Mouse (Mus musculus) heart, embryonic 11.5 days (tissue): ENCODE measurements around the gene Slc16a2. TPM values are rescaled to one million over a fixed set of nuclear protein-coding genes. Genes with fewer than 3 reads are reported as not detected.
"Not testable (repeated sequence)": the region's sequence is repeated elsewhere in the genome, so short reads cannot be mapped to it uniquely, and the experiment has no call there.

Experiments
- ATAC-seq: fragments of 200-750 bp; cut with Nextera tagmentation; replicated peaks from 2 replicates; pipeline ENCODE4 v1.8.0; 2017; ENCODE audit warnings: moderate library complexity; ENCODE audit not compliant: insufficient number of reproducible peaks, low FRiP score, low TSS enrichment
- H3K27ac ChIP-seq: fragments of 300-500 bp; sonication (generic); 2 replicates; pipeline ENCODE4 v1.5.1; 2014; ENCODE audit warnings: mild to moderate bottlenecking, low read depth, low read length
- H3K27me3 ChIP-seq: fragments of 300-500 bp; sonication (generic); 2 replicates; pipeline ENCODE4 v1.6.1; 2014; ENCODE audit warnings: mild to moderate bottlenecking, low read length, mixed read lengths; ENCODE audit not compliant: control insufficient read depth, insufficient read depth
- H3K36me3 ChIP-seq: fragments of 300-500 bp; sonication (generic); 2 replicates; pipeline ENCODE4 v1.6.1; 2014; ENCODE audit warnings: mild to moderate bottlenecking, low read length, moderate library complexity, mixed read lengths; ENCODE audit not compliant: control insufficient read depth, insufficient read depth
- H3K4me1 ChIP-seq: fragments of 300-500 bp; sonication (generic); 2 replicates; pipeline ENCODE4 v1.6.1; 2014; ENCODE audit warnings: low read length; ENCODE audit not compliant: control insufficient read depth, insufficient read depth
- H3K4me2 ChIP-seq: fragments of 300-500 bp; sonication (generic); 2 replicates; pipeline ENCODE4 v1.6.1; 2014; ENCODE audit warnings: mild to moderate bottlenecking, moderate library complexity
- H3K4me3 ChIP-seq: fragments of 300-500 bp; sonication (generic); 2 replicates; pipeline ENCODE4 v1.5.1; 2014; ENCODE audit warnings: low read depth, low read length
- H3K9ac ChIP-seq: fragments of 300-500 bp; sonication (generic); 2 replicates; pipeline ENCODE4 v1.6.1; 2014; ENCODE audit warnings: mild to moderate bottlenecking, low read depth, low read length, moderate library complexity
- H3K9me3 ChIP-seq: fragments of 300-500 bp; sonication (generic); replicated peaks from 2 replicates; pipeline ENCODE4 v1.6.1; 2016; ENCODE audit warnings: low read length; ENCODE audit not compliant: control insufficient read depth
- WGBS: fragments of 180-500 bp; shearing (Covaris S2); extraction: QIAGEN DNeasy Blood & Tissue Kit; methylation state at CpG from one replicate; pipeline ENCODE4 v1.1.7; 2014; ENCODE audit not compliant: insufficient replicate concordance; 5-methylcytosine and 5-hydroxymethylcytosine counted together
- polyA plus RNA-seq: library from polyadenylated mRNA; unstranded; fragments of >200 nt; fragmentation: Nextera tagmentation; extraction: Ambion mirVana; gene quantifications from 2 replicates; pipeline ENCODE4 v1.2.1, GENCODE M21; 2014

Slc16a2 gene
- polyA plus RNA-seq, 1 experiment from 2014 or later: 11.1 TPM

DNA sequence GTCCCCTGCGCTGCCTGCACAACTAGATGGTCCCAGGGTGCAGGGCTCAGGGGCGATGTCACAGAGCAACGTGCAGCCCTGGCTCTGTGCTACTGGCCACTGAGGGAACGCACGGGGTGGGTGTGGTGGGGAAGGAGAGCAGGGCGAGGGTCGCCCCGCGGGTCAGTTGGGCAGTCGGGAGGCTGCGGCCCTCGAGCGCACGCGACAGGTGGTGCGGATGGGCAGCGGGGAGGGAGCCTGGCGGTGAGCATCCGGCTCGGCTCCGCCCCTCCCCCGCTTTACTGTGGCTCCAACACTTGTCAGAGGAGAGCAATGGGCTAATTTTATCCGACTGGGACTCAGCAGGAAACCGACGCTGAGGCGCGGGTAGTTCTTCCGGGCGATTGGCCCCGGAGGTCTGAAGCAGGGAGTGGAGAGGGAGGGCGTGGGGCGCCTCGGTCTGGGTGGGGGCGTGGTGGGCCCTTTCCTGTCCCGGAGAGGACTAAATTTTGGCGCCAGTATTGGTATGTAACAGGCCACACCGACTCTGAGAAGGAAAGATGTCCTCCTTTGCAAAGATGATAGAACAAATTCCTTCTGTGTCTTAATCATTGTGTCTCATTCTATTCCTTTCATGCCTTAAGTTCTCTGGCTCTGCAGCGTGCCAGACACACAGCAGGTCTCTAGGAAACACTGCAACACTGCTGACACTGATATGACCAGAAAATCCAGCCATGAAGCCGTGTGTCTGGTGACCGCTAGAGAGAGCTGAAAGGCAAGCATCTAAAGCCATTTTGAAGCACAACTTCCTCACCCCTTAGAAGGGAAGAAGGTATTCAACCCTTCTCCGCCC, 126.4 kb downstream of the Slc16a2 start:
- Histone ChIP-seq H3K4me1 (peaks cover 2% of the 10 kb centered on the region; the same call in 1 of the 2 replicates), H3K36me3 (no peaks in the 10 kb centered on the region), H3K9me3 (no peaks in the 10 kb centered on the region), H3K27me3 (peaks cover 67% of the 10 kb centered on the region), H3K4me3 (peak overlapping the region; percentile 42), H3K9ac (peak overlapping the region; percentile 63), H3K27ac (peak overlapping the region; percentile 71), H3K4me2 (peak overlapping the region; percentile 71)
- peak; percentile 80 for ATAC-seq
- WGBS: 1% methylated on average over 36 of the region's 41 CpGs

DNA sequence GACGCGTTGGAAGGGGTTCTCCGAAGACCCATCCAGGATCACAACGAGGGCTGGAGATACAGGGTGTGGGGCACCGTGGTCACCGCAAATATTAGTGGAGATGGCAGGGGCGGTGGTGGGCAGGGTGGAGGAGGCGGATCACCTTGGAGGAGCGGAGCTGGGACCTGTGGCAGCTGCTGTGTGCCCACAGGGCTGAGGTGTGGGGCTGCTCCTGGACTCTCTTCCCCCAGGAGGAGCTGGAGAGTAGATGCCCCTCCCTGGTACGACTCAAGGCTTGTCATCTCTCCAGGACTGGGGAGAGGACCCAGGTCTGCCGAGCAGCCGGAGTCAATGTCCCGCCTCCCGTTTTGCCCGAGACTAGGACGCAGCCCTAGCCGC, 127.0 kb downstream of the Slc16a2 start:
- no peaks in the 10 kb centered on the region for H3K36me3 ChIP-seq
- no peaks in the 10 kb centered on the region for H3K9me3 ChIP-seq
- H3K4me3 ChIP-seq: peak overlapping the region; percentile 42
- H3K4me2 ChIP-seq: peak overlapping the region; percentile 71
- ATAC-seq: 0 out of 2 replicates have a peak, but pooled peaks have one; percentile 52
- peak overlapping the region; percentile 71 for H3K27ac ChIP-seq
- peak overlapping the region; percentile 63 for H3K9ac ChIP-seq
- 5% methylated on average over 17 of the region's 17 CpGs for WGBS
- H3K4me1 ChIP-seq: peaks cover 2% of the 10 kb centered on the region; the same call in 1 of the 2 replicates
- H3K27me3 ChIP-seq: peaks cover 66% of the 10 kb centered on the region

DNA sequence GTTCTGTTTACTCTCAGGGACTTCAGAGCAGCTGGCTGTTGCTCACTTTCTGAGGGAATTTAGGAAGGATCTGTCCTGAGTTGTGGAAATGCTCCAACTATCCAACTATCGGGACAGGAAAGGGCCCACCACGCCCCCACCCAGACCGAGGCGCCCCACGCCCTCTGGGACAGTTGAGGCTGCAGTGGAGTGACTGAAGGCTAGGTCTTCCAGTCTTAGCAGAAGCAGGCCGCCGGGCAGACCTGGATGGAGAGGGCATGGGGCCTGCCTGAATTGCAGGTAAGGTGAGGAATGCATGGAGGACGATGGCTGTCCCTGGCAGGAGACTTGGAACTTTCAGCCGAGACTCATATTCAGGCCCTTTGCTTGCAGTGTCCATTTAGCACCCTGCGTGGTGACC, 127.4 kb downstream of the Slc16a2 start:
- Histone ChIP-seq H3K27me3 (peaks cover 66% of the 10 kb centered on the region), H3K4me3 (peak overlapping the region; percentile 42; the same call in 1 of the 2 replicates), H3K36me3 (no peaks in the 10 kb centered on the region), H3K9me3 (no peaks in the 10 kb centered on the region), H3K4me2 (peak overlapping the region; percentile 71), H3K27ac (no peak overlapping the region), H3K4me1 (peaks cover 2% of the 10 kb centered on the region; the same call in 1 of the 2 replicates), H3K9ac (no peak overlapping the region)
- 19% methylated on average over 10 of the region's 10 CpGs for WGBS
- no peak for ATAC-seq

DNA sequence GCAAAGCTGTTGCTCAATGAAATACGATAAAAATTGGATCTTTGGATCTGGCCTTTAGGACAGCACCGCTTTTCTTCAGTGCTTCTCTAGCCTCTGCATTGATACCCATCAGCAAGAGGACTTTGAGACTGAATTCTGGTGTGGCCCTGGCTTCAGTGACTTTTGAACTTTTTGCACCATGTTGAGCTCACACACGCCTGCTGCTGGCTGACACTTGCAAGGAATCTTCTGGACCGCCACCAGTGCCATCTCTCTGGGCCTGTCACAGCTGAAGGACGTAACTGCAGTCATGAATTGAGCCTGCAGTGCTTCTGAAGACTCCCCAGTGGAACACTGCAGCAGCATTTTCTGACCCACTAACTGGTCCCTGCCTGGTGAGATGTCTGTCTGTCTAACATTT, 128.9 kb downstream of the Slc16a2 start:
- no peak for ATAC-seq
- Histone ChIP-seq H3K4me1 (peaks cover 2% of the 10 kb centered on the region; the same call in 1 of the 2 replicates), H3K9ac (no peak overlapping the region), H3K27me3 (peaks cover 70% of the 10 kb centered on the region), H3K27ac (no peak overlapping the region), H3K9me3 (no peaks in the 10 kb centered on the region), H3K4me2 (no peak overlapping the region), H3K4me3 (no peak overlapping the region), H3K36me3 (no peaks in the 10 kb centered on the region)
- WGBS: 69% methylated on average over 5 of the region's 5 CpGs

DNA sequence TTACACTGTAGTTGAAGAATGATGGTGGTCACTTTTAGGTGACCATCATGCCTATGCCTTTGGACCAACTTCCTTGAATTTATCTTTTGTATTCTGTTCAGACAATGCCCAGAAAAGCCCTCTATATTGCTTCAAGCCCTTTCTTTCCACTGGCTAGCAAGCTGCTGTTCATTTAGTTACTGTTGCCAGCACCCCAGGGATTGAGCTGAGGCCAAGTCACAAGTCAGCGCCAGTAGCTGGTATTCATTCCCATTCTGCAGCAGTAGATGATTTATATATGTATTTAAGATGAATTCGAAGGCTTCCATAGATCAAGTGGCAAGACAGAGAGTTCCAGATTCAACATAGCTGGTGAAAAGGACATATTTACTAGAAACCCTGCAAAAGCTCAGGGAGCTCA, 133.2 kb downstream of the Slc16a2 start:
- no peaks in the 10 kb centered on the region for H3K9me3 ChIP-seq
- peaks cover 49% of the 10 kb centered on the region for H3K27me3 ChIP-seq
- no peaks in the 10 kb centered on the region for H3K4me1 ChIP-seq
- no peak overlapping the region for H3K27ac ChIP-seq
- no peak overlapping the region for H3K9ac ChIP-seq
- no peak overlapping the region for H3K4me3 ChIP-seq
- no peak overlapping the region for H3K4me2 ChIP-seq
- WGBS: 74% methylated on average over 2 of the region's 2 CpGs
- no peaks in the 10 kb centered on the region for H3K36me3 ChIP-seq
- ATAC-seq: no peak

DNA sequence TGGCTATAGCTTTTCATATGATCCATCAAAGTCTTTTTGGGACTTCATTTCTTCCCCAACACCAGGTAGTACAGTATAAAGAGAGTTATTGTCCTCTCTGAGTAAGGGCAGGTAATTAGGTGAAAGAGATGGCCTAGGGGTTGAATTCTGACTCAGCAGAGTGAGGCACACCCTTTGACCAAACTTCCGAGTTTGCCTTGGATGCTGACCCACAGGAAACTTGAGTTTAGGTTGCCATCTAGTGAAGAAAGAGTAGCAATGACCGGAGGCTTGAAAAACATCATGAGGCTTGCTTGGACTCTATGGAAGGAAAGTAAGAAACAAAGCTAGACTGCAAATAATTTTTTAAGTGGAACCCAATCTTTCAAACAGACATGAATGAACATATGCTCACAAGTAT, 147.1 kb downstream of the Slc16a2 start:
- Histone ChIP-seq H3K27ac (no peak overlapping the region), H3K9me3 (no peaks in the 10 kb centered on the region), H3K4me1 (no peaks in the 10 kb centered on the region), H3K9ac (no peak overlapping the region), H3K27me3 (peaks cover 13% of the 10 kb centered on the region), H3K4me3 (no peak overlapping the region), H3K4me2 (no peak overlapping the region), H3K36me3 (no peaks in the 10 kb centered on the region)
- no peak for ATAC-seq
- WGBS: 24% methylated on average over 2 of the region's 2 CpGs

DNA sequence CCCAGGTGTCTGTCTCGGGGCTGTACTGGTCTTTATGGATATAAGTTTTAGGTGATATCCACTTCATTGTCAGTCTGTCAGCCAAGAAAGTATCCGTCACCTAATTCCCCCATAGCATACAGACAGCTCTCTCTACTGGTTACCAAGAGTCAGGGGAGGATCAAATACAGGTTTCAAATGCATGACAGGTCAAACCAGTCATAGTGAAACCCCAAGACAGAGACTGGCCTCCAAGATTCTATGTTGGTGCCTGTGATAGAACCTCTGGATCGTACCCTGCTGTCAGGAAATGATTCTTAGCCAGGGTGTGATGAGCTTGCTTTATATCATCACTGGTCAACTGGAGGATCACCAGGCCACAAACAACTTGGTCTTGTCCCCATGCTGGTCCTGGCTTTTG, 148.0 kb downstream of the Slc16a2 start:
- 82% methylated on average over 3 of the region's 3 CpGs for WGBS
- no peak overlapping the region for H3K9ac ChIP-seq

DNA sequence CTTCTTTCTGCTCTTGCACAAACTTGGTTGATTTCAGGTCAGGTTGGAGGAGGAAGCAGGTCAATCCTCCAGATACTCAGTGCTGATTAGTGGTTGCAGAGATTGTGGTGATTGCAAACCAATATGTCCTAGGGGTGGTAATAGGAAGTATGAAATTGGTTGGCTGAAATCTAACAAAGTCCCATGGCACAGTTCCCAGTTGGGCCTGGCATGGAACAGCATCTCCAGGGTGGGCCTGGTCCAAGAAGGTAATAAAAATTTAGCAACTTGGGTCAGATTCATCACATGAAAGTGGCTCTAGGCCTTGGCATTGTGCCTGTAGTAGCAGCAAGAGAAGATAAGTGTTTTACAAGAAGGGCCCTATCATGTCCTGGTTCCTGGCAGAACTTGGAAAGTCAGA, 151.5 kb downstream of the Slc16a2 start:
- H3K36me3 ChIP-seq: no peaks in the 10 kb centered on the region
- H3K9me3 ChIP-seq: no peaks in the 10 kb centered on the region
- H3K27me3 ChIP-seq: peaks cover 5% of the 10 kb centered on the region; the same call in 1 of the 2 replicates
- H3K27ac ChIP-seq: no peak overlapping the region
- no peak overlapping the region for H3K4me3 ChIP-seq
- H3K9ac ChIP-seq: no peak overlapping the region
- no peak for ATAC-seq
- no peaks in the 10 kb centered on the region for H3K4me1 ChIP-seq
- no peak overlapping the region for H3K4me2 ChIP-seq

More for the DNA sequence above, 148.0 kb downstream of the Slc16a2 start:
- Histone ChIP-seq H3K9me3 (no peaks in the 10 kb centered on the region), H3K27ac (no peak overlapping the region), H3K4me1 (no peaks in the 10 kb centered on the region), H3K4me2 (no peak overlapping the region), H3K4me3 (no peak overlapping the region), H3K36me3 (no peaks in the 10 kb centered on the region), H3K27me3 (peaks cover 7% of the 10 kb centered on the region)
- ATAC-seq: no peak

DNA sequence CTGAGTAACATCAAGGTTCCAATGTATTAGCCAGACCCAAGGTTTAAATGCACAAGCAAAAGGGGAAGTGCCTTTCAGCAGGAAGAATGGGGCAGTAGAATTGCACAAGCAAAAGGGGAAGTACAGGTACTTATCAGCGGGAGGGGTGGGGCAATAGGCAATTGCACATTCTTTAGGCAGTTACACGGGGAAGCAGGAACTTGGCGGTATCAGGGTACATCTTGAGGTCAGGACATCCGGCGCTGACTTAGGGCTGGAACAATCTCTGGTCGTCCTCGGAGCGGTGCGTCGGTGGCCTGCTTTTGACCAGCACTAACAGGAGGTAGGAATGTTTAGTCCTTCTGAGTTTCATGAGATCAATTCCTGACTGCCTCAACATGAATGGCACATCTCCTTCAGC, 157.3 kb downstream of the Slc16a2 start:
- not testable (repeated sequence) for H3K4me3 ChIP-seq, H3K9me3 ChIP-seq, H3K9ac ChIP-seq, H3K27me3 ChIP-seq, H3K36me3 ChIP-seq, H3K4me1 ChIP-seq, H3K27ac ChIP-seq, ATAC-seq, H3K4me2 ChIP-seq
- WGBS: 70% methylated on average over 9 of the region's 10 CpGs
